Comparison of ENCODE assay signal across 8 mouse cellular contexts in genomic region chr2:144009551-144010281, GRCm38 (mm10). TPM values are rescaled to one million over a fixed set of nuclear protein-coding genes. Genes with fewer than 3 reads are reported as not detected.
A peak's percentile ranks its signal among the peaks of the same experiment; 100 is the strongest.
DNase-seq lines count a peak whose midpoint lies in the region; ATAC-seq and TF ChIP-seq lines count a peak whose summit lies in the region.

No protein-coding gene starts in this region.

- intact Hi-C loops in left cerebral cortex, postnatal 10 days (cut with DNase I) = loop anchor here (10.0 kb wide), 1 partner anchor 255 kb away; no protein-coding TSS in a partner anchor

- H3K9ac ChIP-seq in forebrain, embryonic 16.5 days (replicated peaks; ENCODE audit: low read depth, low read length) = peak overlapping the region; percentile 40; the same call in 1 of the 2 replicates
- H3K9ac ChIP-seq in hindbrain, embryonic 15.5 days = peak overlapping the region; percentile 71
- peak overlapping the region; percentile 99 for H3K9ac ChIP-seq in limb, embryonic 14.5 days (ENCODE audit: low read depth, low read length, severe bottlenecking)
- peak overlapping the region; percentile 82 for H3K9ac ChIP-seq in midbrain, embryonic 13.5 days (replicated peaks)

- TF ChIP-seq POLR2A in bone marrow macrophage, adult 2 months (IDR thresholded peaks at IDR 0.05; ENCODE audit: borderline replicate concordance, low read depth, low read length) = no peak
- TF ChIP-seq POLR2A in limb, embryonic 14.5 days (IDR thresholded peaks at IDR 0.05; ENCODE audit: borderline replicate concordance, extremely low read depth, insufficient read depth, insufficient read length) = no peak
- TF ChIP-seq POLR2A in thymus, adult 2 months (IDR thresholded peaks at IDR 0.05; ENCODE audit: control insufficient read depth, extremely low read depth, insufficient read depth, low read length, poor library complexity) = no peak

- H3K36me3 ChIP-seq in forebrain, embryonic 16.5 days (ENCODE audit: control insufficient read depth, insufficient read depth) = no peaks in the 10 kb centered on the region
- no peaks in the 10 kb centered on the region for H3K36me3 ChIP-seq in hindbrain, embryonic 15.5 days
- H3K36me3 ChIP-seq in limb, embryonic 14.5 days (ENCODE audit: control insufficient read depth, insufficient read depth, low read length) = peaks cover 10% of the 10 kb centered on the region; the same call in 1 of the 2 replicates
- H3K36me3 ChIP-seq in midbrain, embryonic 13.5 days = no peaks in the 10 kb centered on the region
- H3K36me3 ChIP-seq in thymus, adult 2 months (ENCODE audit: control insufficient read depth, insufficient read depth, low read length) = no peaks in the 10 kb centered on the region

- WGBS in forebrain, embryonic 16.5 days = 4% methylated on average over 30 of the region's 30 CpGs
- 6% methylated on average over 28 of the region's 30 CpGs for WGBS in hindbrain, embryonic 15.5 days
- 2% methylated on average over 20 of the region's 30 CpGs for WGBS in limb, embryonic 14.5 days
- 6% methylated on average over 30 of the region's 30 CpGs for WGBS in midbrain, embryonic 13.5 days
- 4% methylated on average over 30 of the region's 30 CpGs for WGBS in thymus, adult 2 months

- H3K4me1 ChIP-seq in bone marrow macrophage, adult 2 months (ENCODE audit: control insufficient read depth, insufficient read depth, low read length) = peaks cover 33% of the 10 kb centered on the region
- H3K4me1 ChIP-seq in forebrain, embryonic 16.5 days (replicated peaks; ENCODE audit: control insufficient read depth, insufficient read depth, low read length) = peaks cover 11% of the 10 kb centered on the region
- H3K4me1 ChIP-seq in hindbrain, embryonic 15.5 days (replicated peaks) = peaks cover 23% of the 10 kb centered on the region
- peaks cover 46% of the 10 kb centered on the region for H3K4me1 ChIP-seq in limb, embryonic 14.5 days (ENCODE audit: control insufficient read depth, insufficient read depth, low read length)
- H3K4me1 ChIP-seq in midbrain, embryonic 13.5 days (replicated peaks) = peaks cover 18% of the 10 kb centered on the region
- H3K4me1 ChIP-seq in thymus, adult 2 months (replicated peaks; ENCODE audit: control insufficient read depth, insufficient read depth, low read length) = peaks cover 10% of the 10 kb centered on the region

- peak overlapping the region; percentile 71 for H3K4me2 ChIP-seq in forebrain, embryonic 16.5 days (ENCODE audit: low read length)
- peak overlapping the region; percentile 71 for H3K4me2 ChIP-seq in hindbrain, embryonic 15.5 days
- peak overlapping the region; percentile 69 for H3K4me2 ChIP-seq in limb, embryonic 14.5 days (replicated peaks; ENCODE audit: low read depth, low read length, severe bottlenecking)
- H3K4me2 ChIP-seq in midbrain, embryonic 13.5 days (replicated peaks) = peak overlapping the region; percentile 66

- peak; percentile 27 to 43 for DNase-seq in left cerebral cortex, postnatal 10 days (ENCODE audit: extremely low spot score in 1 of 2, low spot score in 2 of 2)
- no peak for DNase-seq in left cerebral cortex, adult 18-20 months (ENCODE audit: low spot score in 2 of 2)
- DNase-seq in limb, embryonic 14.5 days (ENCODE audit: low spot score) = no peak
- peak; percentile 35 for DNase-seq in thymus, adult 2 months

- H3K27me3 ChIP-seq in forebrain, embryonic 16.5 days (replicated peaks; ENCODE audit: control insufficient read depth, insufficient read depth, low read length) = no peaks in the 10 kb centered on the region; the same call in 1 of the 2 replicates
- H3K27me3 ChIP-seq in hindbrain, embryonic 15.5 days = no peaks in the 10 kb centered on the region
- no peaks in the 10 kb centered on the region for H3K27me3 ChIP-seq in limb, embryonic 14.5 days (ENCODE audit: control insufficient read depth, insufficient read depth, low read length)
- no peaks in the 10 kb centered on the region for H3K27me3 ChIP-seq in midbrain, embryonic 13.5 days
- H3K27me3 ChIP-seq in thymus, adult 2 months (ENCODE audit: control insufficient read depth, insufficient read depth, low read length) = no peaks in the 10 kb centered on the region

- ATAC-seq in forebrain, embryonic 16.5 days = no peak
- peak; percentile 5; the same call in 1 of the 2 replicates for ATAC-seq in hindbrain, embryonic 15.5 days (ENCODE audit: low FRiP score, low read depth)
- no peak for ATAC-seq in limb, embryonic 14.5 days (ENCODE audit: low FRiP score, low read depth)
- no peak; the same call in none of the 2 replicates for ATAC-seq in midbrain, embryonic 13.5 days

- no peaks in the 10 kb centered on the region for H3K9me3 ChIP-seq in forebrain, embryonic 16.5 days (ENCODE audit: control insufficient read depth, low read length)
- H3K9me3 ChIP-seq in hindbrain, embryonic 15.5 days = no peaks in the 10 kb centered on the region
- no peaks in the 10 kb centered on the region for H3K9me3 ChIP-seq in limb, embryonic 14.5 days (ENCODE audit: control insufficient read depth, low read length)
- no peaks in the 10 kb centered on the region for H3K9me3 ChIP-seq in midbrain, embryonic 13.5 days

- H3K4me3 ChIP-seq in bone marrow macrophage, adult 2 months (ENCODE audit: insufficient read depth, low read length) = peak overlapping the region; percentile 80
- H3K4me3 ChIP-seq in forebrain, embryonic 16.5 days (replicated peaks; ENCODE audit: low read length) = peak overlapping the region; percentile 91
- peak overlapping the region; percentile 90 for H3K4me3 ChIP-seq in hindbrain, embryonic 15.5 days
- H3K4me3 ChIP-seq in limb, embryonic 14.5 days (replicated peaks; ENCODE audit: low read length) = peak overlapping the region; percentile 96
- H3K4me3 ChIP-seq in midbrain, embryonic 13.5 days (replicated peaks) = peak overlapping the region; percentile 87
- H3K4me3 ChIP-seq in thymus, adult 2 months (ENCODE audit: control insufficient read depth, insufficient read depth, low read length) = peak overlapping the region; percentile 63

- H3K27ac ChIP-seq in bone marrow macrophage, adult 2 months (ENCODE audit: insufficient read depth, low read depth, low read length) = peak overlapping the region; percentile 92
- H3K27ac ChIP-seq in forebrain, embryonic 16.5 days (ENCODE audit: low read length) = no peak overlapping the region
- peak overlapping the region; percentile 88; the same call in 1 of the 2 replicates for H3K27ac ChIP-seq in hindbrain, embryonic 15.5 days (replicated peaks)
- H3K27ac ChIP-seq in limb, embryonic 14.5 days (replicated peaks; ENCODE audit: low read depth, low read length) = peak overlapping the region; percentile 99; the same call in 1 of the 2 replicates
- H3K27ac ChIP-seq in midbrain, embryonic 13.5 days = no peak overlapping the region
- 0 out of 2 replicates have a peak overlapping the region, but pooled peaks have one; percentile 1 for H3K27ac ChIP-seq in thymus, adult 2 months (ENCODE audit: control insufficient read depth, insufficient read depth, low read length)

- no peak for TF ChIP-seq CTCF in bone marrow macrophage, adult 2 months (IDR thresholded peaks at IDR 0.05; ENCODE audit: low read depth, low read length)
- no peak for TF ChIP-seq CTCF in thymus, adult 2 months (IDR thresholded peaks at IDR 0.05; ENCODE audit: borderline replicate concordance, control insufficient read depth, extremely low read depth, insufficient read depth, low read length, poor library complexity)

RNA-seq across cellular contexts. Expression of gene Rrbp1, which starts 1.3 kb away (rescaled TPM):
- 10 to 100 TPM; 71.8 to 76.7 TPM for total RNA-seq in left cerebral cortex, postnatal 10 days (2021)
- 10 to 100 TPM; 57.2 to 58.9 TPM for total RNA-seq in left cerebral cortex, adult 18-20 months (2021)
- polyA plus RNA-seq in bone marrow macrophage, adult 2 months (2012; ENCODE audit: insufficient read depth, insufficient read length, missing spikeins) = 282 and 287 TPM in 2 replicates
- polyA plus RNA-seq in forebrain, embryonic 16.5 days (2015; fragmentation: Nextera tagmentation; extraction: Ambion mirVana) = 19.8 and 20.8 TPM in 2 replicates
- polyA plus RNA-seq in hindbrain, embryonic 15.5 days (2015; fragmentation: Nextera tagmentation; extraction: Ambion mirVana) = 32.3 and 37.5 TPM in 2 replicates
- polyA plus RNA-seq in limb, embryonic 14.5 days (2012; rRNA removed) = 194 and 325 TPM in 2 replicates
- 185 and 200 TPM in 2 replicates for polyA plus RNA-seq in limb, embryonic 14.5 days (2014; fragmentation: Nextera tagmentation; extraction: Ambion mirVana)
- polyA plus RNA-seq in midbrain, embryonic 13.5 days (2015; fragmentation: Nextera tagmentation; extraction: Ambion mirVana) = 28.2 and 33.5 TPM in 2 replicates
- polyA plus RNA-seq in thymus, adult 2 months (2012; rRNA removed) = 28.7 and 33.8 TPM in 2 replicates

RNA-seq across cellular contexts. Expression of gene Banf2, which starts 23.1 kb away (rescaled TPM):
- not detected for total RNA-seq in left cerebral cortex, postnatal 10 days (2021)
- total RNA-seq in left cerebral cortex, adult 18-20 months (2021) = not detected
- polyA plus RNA-seq in bone marrow macrophage, adult 2 months (2012; ENCODE audit: insufficient read depth, insufficient read length, missing spikeins) = not detected in 2 replicates
- not detected in 2 replicates for polyA plus RNA-seq in forebrain, embryonic 16.5 days (2015; fragmentation: Nextera tagmentation; extraction: Ambion mirVana)
- not detected in 2 replicates for polyA plus RNA-seq in hindbrain, embryonic 15.5 days (2015; fragmentation: Nextera tagmentation; extraction: Ambion mirVana)
- not detected in 2 replicates for polyA plus RNA-seq in limb, embryonic 14.5 days (2012; rRNA removed)
- not detected in 2 replicates for polyA plus RNA-seq in limb, embryonic 14.5 days (2014; fragmentation: Nextera tagmentation; extraction: Ambion mirVana)
- polyA plus RNA-seq in midbrain, embryonic 13.5 days (2015; fragmentation: Nextera tagmentation; extraction: Ambion mirVana) = not detected in 2 replicates
- not detected in 2 replicates for polyA plus RNA-seq in thymus, adult 2 months (2012; rRNA removed)

Comparison
In these comparisons a context has a peak if more than half of its experiments do, and no peak if none do; other contexts are left out.
1. DNase-seq: peak in left cerebral cortex, postnatal 10 days (2 of 2) and thymus, adult 2 months (single experiment); none in left cerebral cortex, adult 18-20 months (0 of 2) and limb, embryonic 14.5 days (single experiment).
2. H3K27ac ChIP-seq: peak in bone marrow macrophage, adult 2 months (single experiment), hindbrain, embryonic 15.5 days (single experiment), limb, embryonic 14.5 days (single experiment) and thymus, adult 2 months (single experiment); none in forebrain, embryonic 16.5 days (single experiment) and midbrain, embryonic 13.5 days (single experiment).
3. H3K9ac ChIP-seq: peak in every context shown above with its lines; median percentile 99 in limb, embryonic 14.5 days; 82 in midbrain, embryonic 13.5 days; 71 in hindbrain, embryonic 15.5 days; 40 in forebrain, embryonic 16.5 days.
4. Peak in every context shown above with its lines, with median percentiles within 50 percentile points of each other: H3K4me3 ChIP-seq and H3K4me2 ChIP-seq.